Mouse (Mus musculus): Measurements from ENCODE around the gene Ap1s2.

Gene Ap1s2

DNA sequence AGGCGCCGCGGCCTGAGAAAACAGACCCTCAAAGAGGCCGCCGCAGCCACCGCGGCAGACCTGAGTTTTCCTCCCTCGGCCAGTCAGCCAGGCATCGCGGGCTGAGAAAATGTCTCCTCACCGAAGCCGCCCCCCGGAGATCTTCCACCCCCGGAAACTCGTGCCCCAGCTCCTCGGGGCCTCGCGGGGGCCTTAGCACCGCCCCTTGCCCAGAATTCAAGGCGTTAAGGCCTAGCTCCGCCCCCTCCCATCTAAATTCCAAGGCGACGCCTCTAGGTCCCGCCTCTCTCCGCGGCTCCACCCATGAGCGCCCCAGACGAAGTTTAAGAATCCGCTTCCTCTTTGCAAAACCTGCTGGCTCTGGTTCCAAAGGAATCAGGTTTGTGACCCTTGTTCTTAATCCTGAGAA is 49.7 kb downstream of the Ap1s2 start, which contains the start of gene Zrsr2:
TSS of gene Zrsr2 (minus strand) at position 195 of the 409 bp plus-strand sequence.
- DNase-seq (ENCODE audit: extremely low spot score, low read depth, low spot score): peak; percentile 41

DNA sequence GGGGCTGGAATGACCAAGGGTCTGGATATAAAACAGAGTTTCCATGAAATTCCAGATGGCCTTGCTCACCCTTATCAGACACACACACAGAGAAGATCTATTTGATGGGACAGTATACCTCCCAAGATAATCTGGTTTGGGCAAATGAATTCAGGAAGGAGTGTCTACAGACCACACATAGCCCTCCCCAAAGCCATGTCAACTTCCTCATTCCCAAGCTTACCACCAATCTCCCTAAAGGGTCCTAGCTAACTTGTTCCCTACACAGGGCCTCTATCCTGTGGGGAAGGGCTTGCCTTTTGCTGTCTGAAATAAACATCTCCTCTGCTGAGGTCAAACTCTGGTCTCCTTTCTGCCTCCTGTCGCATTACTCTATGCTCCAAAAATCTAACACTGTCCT is 72.3 kb downstream of the Ap1s2 start:
- no peak for DNase-seq (ENCODE audit: extremely low spot score, low read depth, low spot score)

DNA sequence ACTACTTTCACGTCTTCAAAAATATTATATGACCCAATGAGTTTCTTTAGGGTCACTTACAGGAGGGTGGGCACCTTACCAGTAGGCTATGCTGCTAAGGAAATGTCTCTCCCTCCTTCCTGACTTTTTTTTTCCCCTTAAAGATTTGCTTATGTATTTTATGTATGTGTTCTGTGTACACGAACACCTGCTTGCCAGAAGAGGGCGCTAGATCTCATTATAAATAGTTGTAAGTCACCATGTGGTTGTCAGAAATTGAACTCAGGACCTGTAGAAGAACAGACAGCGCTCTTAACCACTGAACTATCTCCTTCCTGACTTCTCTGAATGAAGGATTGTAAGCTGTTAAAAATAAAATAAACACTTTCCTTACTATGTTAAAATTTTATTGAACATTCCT is 72.7 kb downstream of the Ap1s2 start:
- DNase-seq (ENCODE audit: extremely low spot score, low read depth, low spot score): no peak

DNA sequence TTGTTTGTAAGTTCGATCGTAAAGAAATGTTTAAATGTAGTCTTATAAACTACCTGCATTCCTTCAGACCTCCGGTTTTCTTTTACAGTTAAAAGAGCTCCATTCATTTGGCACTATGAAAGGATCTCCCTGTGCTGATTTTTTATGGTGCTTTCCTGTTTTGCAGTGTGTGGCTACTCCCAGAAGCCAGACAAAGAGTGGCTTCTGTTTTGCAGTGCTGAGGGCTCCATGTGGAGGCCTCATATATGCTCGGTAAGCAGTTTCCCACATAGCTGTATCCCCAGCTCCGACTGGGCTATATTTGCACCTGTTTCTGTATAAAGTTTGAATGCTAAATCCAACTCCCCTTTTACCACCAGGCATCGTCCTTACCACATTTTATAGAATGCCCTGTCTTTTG is 73.3 kb downstream of the Ap1s2 start:
- DNase-seq (ENCODE audit: extremely low spot score, low read depth, low spot score): no peak

Data from hindlimb bud, embryonic 11.5 days (tissue).